Mouse (Mus musculus) forebrain, embryonic 11.5 days (tissue): Measurements from ENCODE around the gene Col27a1. TPM values are rescaled to one million over a fixed set of nuclear protein-coding genes. Genes with fewer than 3 reads are reported as not detected.

Source experiments
- ATAC-seq: fragments of 200-750 bp; cut with Nextera tagmentation; replicated peaks from 2 replicates; pipeline ENCODE4 v1.8.0; 2017; ENCODE audit warnings: moderate TSS enrichment; ENCODE audit not compliant: low FRiP score
- DNase-seq: peaks from one replicate; pipeline ENCODE4 v3.0.0-alpha.2; 2017; ENCODE audit warnings: low spot score
- H3K27ac ChIP-seq: fragments of 300-500 bp; sonication (generic); 2 replicates; pipeline ENCODE4 v1.5.1; 2014; ENCODE audit warnings: low read depth, low read length
- H3K27me3 ChIP-seq: fragments of 300-500 bp; sonication (generic); 2 replicates; pipeline ENCODE4 v1.6.1; 2014; ENCODE audit warnings: mild to moderate bottlenecking, low read length, mixed read lengths; ENCODE audit not compliant: control insufficient read depth, insufficient read depth
- H3K36me3 ChIP-seq: fragments of 300-500 bp; sonication (generic); 2 replicates; pipeline ENCODE4 v1.6.1; 2014; ENCODE audit warnings: mild to moderate bottlenecking, low read length, moderate library complexity, mixed read lengths; ENCODE audit not compliant: control insufficient read depth, insufficient read depth
- H3K4me1 ChIP-seq: fragments of 300-500 bp; sonication (generic); replicated peaks from 2 replicates; pipeline ENCODE4 v1.6.1; 2014; ENCODE audit warnings: low read length, mixed read lengths; ENCODE audit not compliant: control insufficient read depth, insufficient read depth
- H3K4me2 ChIP-seq: fragments of 300-500 bp; sonication (generic); 2 replicates; pipeline ENCODE4 v1.6.1; 2014; ENCODE audit warnings: low read depth, mild to moderate bottlenecking, low read length, moderate library complexity, mixed read lengths; ENCODE audit not compliant: severe bottlenecking
- H3K4me3 ChIP-seq: fragments of 300-500 bp; sonication (generic); 2 replicates; pipeline ENCODE4 v1.5.1; 2014; ENCODE audit warnings: low read depth, low read length
- H3K9ac ChIP-seq: fragments of 300-500 bp; sonication (generic); 2 replicates; pipeline ENCODE4 v1.6.1; 2014; ENCODE audit warnings: low read length
- H3K9me3 ChIP-seq: fragments of 300-500 bp; sonication (generic); 2 replicates; pipeline ENCODE4 v1.6.1; 2016; ENCODE audit warnings: low read length, mixed read lengths; ENCODE audit not compliant: control insufficient read depth
- WGBS: fragments of 180-500 bp; shearing (Covaris S2); extraction: QIAGEN DNeasy Blood & Tissue Kit; methylation state at CpG from one replicate; pipeline ENCODE4 v1.1.7; 2014; 5-methylcytosine and 5-hydroxymethylcytosine counted together
- polyA plus RNA-seq: library from polyadenylated mRNA; unstranded; fragments of >200 nt; fragmentation: Nextera tagmentation; extraction: Ambion mirVana; gene quantifications from 2 replicates; pipeline ENCODE4 v1.2.1, GENCODE M21; 2014

Gene Col27a1
- polyA plus RNA-seq, 1 experiment from 2014 or later, result 3.6 TPM

DNA sequence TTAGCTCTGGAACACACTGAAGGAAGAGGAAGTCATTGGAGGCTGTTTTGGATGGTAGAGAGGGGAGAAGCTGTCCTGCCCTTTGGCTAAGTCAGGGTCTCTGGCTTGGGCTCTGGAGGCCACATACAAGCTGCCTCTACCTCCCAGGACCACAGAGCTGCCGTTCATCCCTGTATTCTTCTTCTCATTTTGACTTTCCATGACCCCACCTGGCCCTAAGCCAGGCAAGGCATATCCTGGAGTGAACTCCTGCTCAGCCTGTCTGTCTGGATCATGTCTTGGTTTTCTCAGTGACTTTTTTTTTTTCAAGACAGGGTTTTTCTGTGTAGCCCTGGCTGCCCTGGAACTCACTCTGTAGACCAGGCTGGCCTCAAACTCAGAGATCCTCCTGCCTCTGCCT, 60.7 kb downstream of the Col27a1 start:
- Histone ChIP-seq H3K27ac (no peak overlapping the region), H3K36me3 (no peaks in the 10 kb centered on the region), H3K27me3 (no peaks in the 10 kb centered on the region), H3K4me3 (no peak overlapping the region), H3K4me1 (no peaks in the 10 kb centered on the region), H3K9me3 (no peaks in the 10 kb centered on the region), H3K4me2 (no peak overlapping the region), H3K9ac (no peak overlapping the region)
- no peak for DNase-seq
- WGBS, result 70% methylated on average over 1 of the region's 1 CpGs
- ATAC-seq, result no peak

- DNase-seq (no peak), ATAC-seq (no peak)
- Histone ChIP-seq H3K36me3 (no peaks in the 10 kb centered on the region), H3K4me1 (no peaks in the 10 kb centered on the region), H3K4me2 (no peak overlapping the region), H3K4me3 (no peak overlapping the region), H3K9me3 (no peaks in the 10 kb centered on the region), H3K27ac (no peak overlapping the region), H3K27me3 (no peaks in the 10 kb centered on the region), H3K9ac (no peak overlapping the region)
- WGBS, result 71% methylated on average over 8 of the region's 8 CpGs
Observed at GRCm38 (mm10) chr4:63275251-63275650, 61.4 kb downstream of the Col27a1 start.

GRCm38 (mm10) chr4:63276571-63276970, 62.8 kb downstream of the Col27a1 start:
- 83% methylated on average over 1 of the region's 1 CpGs for WGBS
- ATAC-seq (no peak), DNase-seq (no peak)
- no peaks in the 10 kb centered on the region for H3K4me1 ChIP-seq
- no peaks in the 10 kb centered on the region for H3K27me3 ChIP-seq
- no peak overlapping the region for H3K9ac ChIP-seq
- no peaks in the 10 kb centered on the region for H3K9me3 ChIP-seq
- H3K4me2 ChIP-seq, result no peak overlapping the region
- H3K36me3 ChIP-seq, result no peaks in the 10 kb centered on the region
- no peak overlapping the region for H3K4me3 ChIP-seq
- no peak overlapping the region for H3K27ac ChIP-seq

- Histone ChIP-seq H3K9ac (no peak overlapping the region), H3K4me2 (no peak overlapping the region), H3K27me3 (no peaks in the 10 kb centered on the region), H3K36me3 (no peaks in the 10 kb centered on the region), H3K9me3 (no peaks in the 10 kb centered on the region), H3K4me3 (no peak overlapping the region), H3K4me1 (no peaks in the 10 kb centered on the region), H3K27ac (no peak overlapping the region)
- WGBS, result 95% methylated on average over 7 of the region's 7 CpGs
- ATAC-seq, result no peak
- no peak for DNase-seq
Observed at GRCm38 (mm10) chr4:63278821-63279220, 65.0 kb downstream of the Col27a1 start.

DNA sequence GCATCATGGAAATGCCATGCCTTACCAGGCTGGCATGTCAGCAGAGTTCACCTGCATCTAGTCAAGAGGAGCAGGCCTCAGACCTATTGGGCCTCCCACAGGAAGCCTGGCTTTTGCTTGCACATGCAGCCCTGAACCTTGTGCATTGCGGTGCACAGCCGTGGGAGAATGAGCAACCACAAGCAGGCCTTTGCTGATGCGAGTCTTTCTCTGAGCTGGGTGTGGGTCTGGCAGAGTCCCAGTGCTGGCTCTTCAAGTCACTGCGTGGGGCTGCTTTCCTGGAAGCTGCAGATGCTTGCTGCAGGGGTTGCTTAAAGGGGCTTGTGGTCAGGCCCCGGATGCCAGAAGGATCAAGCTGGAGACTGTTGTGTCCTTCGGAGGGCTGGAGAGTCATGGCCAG, 67.9 kb downstream of the Col27a1 start:
- no peak overlapping the region for H3K4me2 ChIP-seq
- no peaks in the 10 kb centered on the region for H3K27me3 ChIP-seq
- H3K4me1 ChIP-seq, result no peaks in the 10 kb centered on the region
- no peaks in the 10 kb centered on the region for H3K9me3 ChIP-seq
- no peak for ATAC-seq
- no peak overlapping the region for H3K27ac ChIP-seq
- H3K4me3 ChIP-seq, result no peak overlapping the region
- no peak overlapping the region for H3K9ac ChIP-seq
- DNase-seq, result no peak
- 83% methylated on average over 6 of the region's 6 CpGs for WGBS
- H3K36me3 ChIP-seq, result no peaks in the 10 kb centered on the region

DNA sequence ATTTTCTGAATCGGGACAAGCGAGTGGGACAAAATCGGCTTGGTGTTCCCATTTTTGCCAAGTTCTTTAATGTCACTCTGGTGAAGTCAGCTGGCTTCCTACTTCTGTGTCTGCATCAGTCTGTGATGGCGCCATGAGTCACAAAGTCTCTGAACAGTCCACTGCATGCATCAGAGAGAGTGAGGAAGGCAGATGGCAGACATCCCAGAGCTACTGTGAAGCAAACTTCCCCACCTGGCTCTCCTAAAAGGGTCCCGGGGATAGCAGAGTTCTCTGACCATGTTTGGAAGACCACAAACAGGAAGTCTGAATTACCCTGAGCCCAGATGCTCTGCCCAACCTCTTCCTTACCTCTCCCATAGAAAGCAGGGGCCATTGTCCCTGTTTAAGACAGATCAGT, 69.5 kb downstream of the Col27a1 start:
- WGBS, result 88% methylated on average over 5 of the region's 5 CpGs

DNA sequence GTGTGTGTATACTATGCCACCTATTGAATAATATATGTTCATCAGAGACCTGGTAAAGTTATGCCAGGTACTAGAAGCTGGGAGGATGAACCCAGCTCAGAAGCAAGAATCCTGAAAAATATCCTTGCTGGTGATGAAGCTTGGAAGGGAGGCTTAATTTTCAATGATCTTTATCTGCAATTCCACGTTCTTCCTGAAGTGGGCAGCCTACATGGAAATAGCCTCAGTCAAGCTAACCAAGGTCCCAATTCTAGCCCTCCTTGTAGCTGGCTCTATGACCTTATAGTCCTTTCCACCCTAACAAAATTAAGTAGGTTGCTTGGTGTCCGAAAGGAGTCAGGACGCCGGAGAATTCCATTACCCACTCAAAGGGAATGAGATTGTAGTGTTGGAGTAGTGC, 72.2 kb downstream of the Col27a1 start:
- DNase-seq, result no peak

More for the DNA sequence above, 69.5 kb downstream of the Col27a1 start:
- H3K36me3 ChIP-seq, result no peaks in the 10 kb centered on the region
- no peaks in the 10 kb centered on the region for H3K4me1 ChIP-seq
- ATAC-seq (no peak), DNase-seq (no peak)
- H3K9me3 ChIP-seq, result no peaks in the 10 kb centered on the region
- H3K4me3 ChIP-seq, result no peak overlapping the region
- no peak overlapping the region for H3K4me2 ChIP-seq
- H3K9ac ChIP-seq, result no peak overlapping the region
- H3K27ac ChIP-seq, result no peak overlapping the region
- no peaks in the 10 kb centered on the region for H3K27me3 ChIP-seq

DNA sequence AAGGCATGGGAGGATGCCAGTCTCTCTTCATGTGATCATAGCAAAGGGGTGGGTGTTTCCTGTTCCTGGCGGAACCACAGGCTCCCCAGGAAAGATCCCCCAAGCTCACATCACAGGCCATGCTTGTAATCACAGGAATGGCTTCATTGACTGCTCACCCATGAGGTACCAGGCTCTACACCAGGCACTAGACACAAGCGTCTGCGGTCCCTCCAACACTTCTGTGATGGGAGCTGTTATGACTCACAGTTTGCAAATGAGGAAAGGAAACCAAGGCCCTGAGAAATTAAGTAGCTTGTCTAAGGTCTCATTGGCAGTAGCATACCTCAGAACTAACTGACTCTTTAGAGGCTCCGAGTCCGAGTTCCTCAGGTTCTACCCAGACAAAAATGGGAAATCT, 74.7 kb downstream of the Col27a1 start:
- Histone ChIP-seq H3K27me3 (no peaks in the 10 kb centered on the region), H3K36me3 (no peaks in the 10 kb centered on the region), H3K27ac (no peak overlapping the region), H3K9ac (no peak overlapping the region), H3K4me1 (no peaks in the 10 kb centered on the region), H3K4me3 (no peak overlapping the region), H3K9me3 (no peaks in the 10 kb centered on the region), H3K4me2 (no peak overlapping the region)
- 90% methylated on average over 5 of the region's 5 CpGs for WGBS
- ATAC-seq (no peak), DNase-seq (no peak)

More for the DNA sequence above, 72.2 kb downstream of the Col27a1 start:
- no peak overlapping the region for H3K4me3 ChIP-seq
- no peak overlapping the region for H3K9ac ChIP-seq
- 89% methylated on average over 4 of the region's 4 CpGs for WGBS
- H3K4me2 ChIP-seq, result no peak overlapping the region
- no peaks in the 10 kb centered on the region for H3K36me3 ChIP-seq
- no peak for ATAC-seq
- H3K27me3 ChIP-seq, result no peaks in the 10 kb centered on the region
- H3K9me3 ChIP-seq, result no peaks in the 10 kb centered on the region
- H3K4me1 ChIP-seq, result no peaks in the 10 kb centered on the region
- H3K27ac ChIP-seq, result no peak overlapping the region

DNA sequence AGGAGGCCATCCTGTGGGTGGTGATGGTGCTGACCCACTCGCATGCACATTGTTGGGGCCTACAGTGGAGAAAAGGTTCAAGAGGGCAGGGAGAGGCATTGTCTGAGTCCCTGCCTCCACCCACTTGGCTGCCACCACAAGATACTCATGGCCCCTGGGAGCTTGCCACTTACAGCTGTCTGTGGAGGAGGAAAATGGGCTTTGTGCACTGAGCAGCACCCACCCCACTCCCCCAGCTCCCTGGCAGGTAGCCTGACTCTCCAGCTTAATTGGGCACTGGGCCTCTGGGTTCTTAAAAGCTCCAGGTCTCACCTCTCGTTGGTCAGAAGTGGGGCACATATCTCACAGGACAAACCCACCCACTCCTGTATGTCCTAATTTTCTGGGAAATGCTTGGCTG, 76.3 kb downstream of the Col27a1 start:
- H3K27ac ChIP-seq, result no peak overlapping the region
- ATAC-seq, result no peak
- no peaks in the 10 kb centered on the region for H3K27me3 ChIP-seq
- H3K4me2 ChIP-seq, result no peak overlapping the region
- WGBS, result 73% methylated on average over 2 of the region's 2 CpGs
- H3K4me1 ChIP-seq, result no peaks in the 10 kb centered on the region
- no peaks in the 10 kb centered on the region for H3K36me3 ChIP-seq
- DNase-seq, result no peak
- no peak overlapping the region for H3K4me3 ChIP-seq
- H3K9ac ChIP-seq, result no peak overlapping the region
- no peaks in the 10 kb centered on the region for H3K9me3 ChIP-seq
